Comparison of ENCODE assay signal across 8 mouse cellular contexts in the genomic region with DNA sequence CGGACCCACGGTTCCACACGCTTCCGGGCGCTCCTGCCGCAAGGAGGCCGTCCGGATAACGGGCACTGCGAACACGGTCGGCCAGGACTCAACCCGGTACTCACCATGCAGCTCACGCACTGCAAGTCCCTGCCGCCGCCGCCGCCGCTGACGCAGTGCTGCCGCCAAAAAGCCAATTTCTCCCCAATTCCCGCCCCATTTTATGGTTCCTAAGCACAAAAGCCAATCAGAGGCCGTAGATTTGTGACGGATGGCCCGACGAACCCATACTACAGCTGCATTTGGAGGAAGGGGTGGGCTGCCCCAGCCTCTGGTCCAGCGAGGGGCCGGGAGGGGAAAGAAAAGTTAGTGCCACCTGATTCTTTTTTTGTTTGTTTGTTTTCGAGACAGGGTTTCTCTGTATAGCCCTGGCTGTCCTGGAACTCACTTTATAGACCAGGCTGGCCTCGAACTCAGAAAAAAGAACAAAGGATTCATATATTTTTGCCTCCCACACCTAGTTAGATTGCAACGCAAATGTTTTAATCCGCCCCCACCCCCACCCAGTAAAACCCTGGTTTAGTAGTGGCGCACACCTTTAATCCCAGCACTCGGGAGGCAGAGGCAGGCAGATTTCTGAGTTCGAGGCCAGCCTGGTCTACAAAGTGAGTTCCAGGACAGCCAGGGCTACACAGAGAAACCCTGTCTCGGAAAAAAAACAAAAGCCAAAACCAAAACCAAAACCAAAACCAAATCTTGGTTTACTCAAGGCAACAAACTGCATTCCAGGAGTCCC.
DNase-seq lines count a peak whose midpoint lies in the region; ATAC-seq lines count a peak whose summit lies in the region.

No protein-coding gene starts in this region.

- peak overlapping the region; percentile 70 for H3K9ac ChIP-seq in kidney, embryonic 15.5 days

- ATAC-seq in erythroblast, adult 5-6 weeks (replicated peaks; ENCODE audit: low FRiP score, poor library complexity, severe bottlenecking): peak; percentile 97
- peak; percentile 92 for ATAC-seq in kidney, embryonic 15.5 days (replicated peaks; ENCODE audit: low FRiP score)
- ATAC-seq in monocyte, adult 5-6 weeks (replicated peaks; ENCODE audit: insufficient number of reproducible peaks, low FRiP score, low TSS enrichment, poor library complexity, severe bottlenecking): peak; percentile 95

- H3K27ac ChIP-seq in heart, embryonic 10.5 days: peak overlapping the region; percentile 95
- no peak overlapping the region for H3K27ac ChIP-seq in kidney, embryonic 15.5 days

- H3K27me3 ChIP-seq in heart, embryonic 10.5 days (ENCODE audit: insufficient read depth, poor library complexity, severe bottlenecking): no peaks in the 10 kb centered on the region
- no peaks in the 10 kb centered on the region for H3K27me3 ChIP-seq in kidney, embryonic 15.5 days

- H3K4me3 ChIP-seq in heart, embryonic 10.5 days: peak overlapping the region; percentile 85
- peak overlapping the region; percentile 66 for H3K4me3 ChIP-seq in kidney, embryonic 15.5 days (replicated peaks)

- peaks cover 18% of the 10 kb centered on the region for H3K4me1 ChIP-seq in heart, embryonic 10.5 days
- H3K4me1 ChIP-seq in kidney, embryonic 15.5 days: peaks cover 27% of the 10 kb centered on the region

- no peaks in the 10 kb centered on the region for H3K9me3 ChIP-seq in heart, embryonic 10.5 days
- no peaks in the 10 kb centered on the region for H3K9me3 ChIP-seq in kidney, embryonic 15.5 days (replicated peaks)

- H3K36me3 ChIP-seq in heart, embryonic 10.5 days: peaks cover 30% of the 10 kb centered on the region
- H3K36me3 ChIP-seq in kidney, embryonic 15.5 days: peaks cover 26% of the 10 kb centered on the region

- H3K4me2 ChIP-seq in kidney, embryonic 15.5 days: peak overlapping the region; percentile 71

- 9% methylated on average over 36 of the region's 36 CpGs for WGBS in heart, embryonic 10.5 days
- 12% methylated on average over 36 of the region's 36 CpGs for WGBS in kidney, embryonic 15.5 days

- peak; percentile 88 to 89 for DNase-seq in B cell, adult 2 months
- DNase-seq in brain, adult 2 months (ENCODE audit: low read depth, low spot score): peak; percentile 89
- peak; percentile 96 for DNase-seq in heart, embryonic 10.5 days (ENCODE audit: low spot score)
- peak; percentile 91 for DNase-seq in liver
- DNase-seq in spleen, postnatal 4 days (ENCODE audit: low spot score in 2 of 2): peak; percentile 89 to 91
